Mouse (Mus musculus) forebrain, embryonic 11.5 days (tissue): ENCODE measurements around the gene Tnfrsf26. TPM values are rescaled to one million over a fixed set of nuclear protein-coding genes. Genes with fewer than 3 reads are reported as not detected.

Experiments used
- ATAC-seq: fragments of 200-750 bp; cut with Nextera tagmentation; replicated peaks from 2 replicates; pipeline ENCODE4 v1.8.0; 2017; ENCODE audit warnings: moderate TSS enrichment; ENCODE audit not compliant: low FRiP score
- DNase-seq: peaks from one replicate; pipeline ENCODE4 v3.0.0-alpha.2; 2017; ENCODE audit warnings: low spot score
- H3K27ac ChIP-seq: fragments of 300-500 bp; sonication (generic); 2 replicates; pipeline ENCODE4 v1.5.1; 2014; ENCODE audit warnings: low read depth, low read length
- H3K27me3 ChIP-seq: fragments of 300-500 bp; sonication (generic); 2 replicates; pipeline ENCODE4 v1.6.1; 2014; ENCODE audit warnings: mild to moderate bottlenecking, low read length, mixed read lengths; ENCODE audit not compliant: control insufficient read depth, insufficient read depth
- H3K36me3 ChIP-seq: fragments of 300-500 bp; sonication (generic); 2 replicates; pipeline ENCODE4 v1.6.1; 2014; ENCODE audit warnings: mild to moderate bottlenecking, low read length, moderate library complexity, mixed read lengths; ENCODE audit not compliant: control insufficient read depth, insufficient read depth
- H3K4me1 ChIP-seq: fragments of 300-500 bp; sonication (generic); replicated peaks from 2 replicates; pipeline ENCODE4 v1.6.1; 2014; ENCODE audit warnings: low read length, mixed read lengths; ENCODE audit not compliant: control insufficient read depth, insufficient read depth
- H3K4me2 ChIP-seq: fragments of 300-500 bp; sonication (generic); 2 replicates; pipeline ENCODE4 v1.6.1; 2014; ENCODE audit warnings: low read depth, mild to moderate bottlenecking, low read length, moderate library complexity, mixed read lengths; ENCODE audit not compliant: severe bottlenecking
- H3K4me3 ChIP-seq: fragments of 300-500 bp; sonication (generic); 2 replicates; pipeline ENCODE4 v1.5.1; 2014; ENCODE audit warnings: low read depth, low read length
- H3K9ac ChIP-seq: fragments of 300-500 bp; sonication (generic); 2 replicates; pipeline ENCODE4 v1.6.1; 2014; ENCODE audit warnings: low read length
- H3K9me3 ChIP-seq: fragments of 300-500 bp; sonication (generic); 2 replicates; pipeline ENCODE4 v1.6.1; 2016; ENCODE audit warnings: low read length, mixed read lengths; ENCODE audit not compliant: control insufficient read depth
- WGBS: fragments of 180-500 bp; shearing (Covaris S2); extraction: QIAGEN DNeasy Blood & Tissue Kit; methylation state at CpG from one replicate; pipeline ENCODE4 v1.1.7; 2014; 5-methylcytosine and 5-hydroxymethylcytosine counted together
- polyA plus RNA-seq: library from polyadenylated mRNA; unstranded; fragments of >200 nt; fragmentation: Nextera tagmentation; extraction: Ambion mirVana; gene quantifications from 2 replicates; pipeline ENCODE4 v1.2.1, GENCODE M21; 2014

Gene Tnfrsf26
- polyA plus RNA-seq, 1 experiment from 2014 or later, result 0.17 TPM

DNA sequence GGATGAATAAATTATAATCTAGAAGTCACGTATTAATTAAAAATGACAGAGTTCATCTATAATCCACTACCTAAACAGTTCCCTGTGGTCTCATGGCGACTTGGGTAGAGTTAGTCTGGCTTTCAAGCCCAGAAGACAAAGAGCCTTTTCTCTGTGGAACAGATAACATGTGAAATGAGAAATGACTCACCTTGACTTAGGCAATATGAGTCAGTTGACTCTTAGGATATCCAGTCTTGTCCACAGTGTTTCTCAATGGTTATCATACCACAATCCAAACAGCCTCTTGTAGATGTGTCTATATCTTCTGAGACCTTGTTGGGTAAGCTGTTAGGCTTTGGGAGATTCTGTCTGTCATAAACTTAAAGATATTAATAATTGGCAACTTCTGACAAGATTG is 3.0 kb upstream of the Tnfrsf26 start:
- Histone ChIP-seq H3K27ac (no peak overlapping the region), H3K9me3 (no peaks in the 10 kb centered on the region), H3K4me2 (no peak overlapping the region), H3K9ac (no peak overlapping the region), H3K27me3 (no peaks in the 10 kb centered on the region), H3K4me1 (no peaks in the 10 kb centered on the region), H3K36me3 (no peaks in the 10 kb centered on the region), H3K4me3 (no peak overlapping the region)
- ATAC-seq (no peak), DNase-seq (no peak)
- WGBS, result 73% methylated on average over 2 of the region's 2 CpGs

DNA sequence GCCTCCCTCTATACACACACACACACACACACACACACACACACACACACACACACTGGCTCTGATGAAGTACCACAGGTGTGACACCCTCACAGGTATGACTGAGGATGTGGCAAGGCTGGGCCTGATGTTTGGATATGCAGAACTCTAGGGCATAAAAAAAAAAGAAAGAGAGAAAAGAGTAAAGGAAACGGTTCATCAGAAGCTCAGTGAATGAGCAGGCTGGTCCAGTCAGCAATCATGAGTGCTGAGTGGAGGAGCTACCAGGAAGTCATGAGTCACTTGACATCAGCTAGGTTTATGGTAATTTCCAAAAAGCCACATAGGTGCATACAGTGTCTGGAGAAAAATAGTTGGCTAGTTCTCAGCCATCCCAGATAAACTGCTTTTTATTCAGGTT is 979 bp upstream of the Tnfrsf26 start:
- 77% methylated on average over 1 of the region's 1 CpGs for WGBS
- H3K27me3 ChIP-seq, result no peaks in the 10 kb centered on the region

DNA sequence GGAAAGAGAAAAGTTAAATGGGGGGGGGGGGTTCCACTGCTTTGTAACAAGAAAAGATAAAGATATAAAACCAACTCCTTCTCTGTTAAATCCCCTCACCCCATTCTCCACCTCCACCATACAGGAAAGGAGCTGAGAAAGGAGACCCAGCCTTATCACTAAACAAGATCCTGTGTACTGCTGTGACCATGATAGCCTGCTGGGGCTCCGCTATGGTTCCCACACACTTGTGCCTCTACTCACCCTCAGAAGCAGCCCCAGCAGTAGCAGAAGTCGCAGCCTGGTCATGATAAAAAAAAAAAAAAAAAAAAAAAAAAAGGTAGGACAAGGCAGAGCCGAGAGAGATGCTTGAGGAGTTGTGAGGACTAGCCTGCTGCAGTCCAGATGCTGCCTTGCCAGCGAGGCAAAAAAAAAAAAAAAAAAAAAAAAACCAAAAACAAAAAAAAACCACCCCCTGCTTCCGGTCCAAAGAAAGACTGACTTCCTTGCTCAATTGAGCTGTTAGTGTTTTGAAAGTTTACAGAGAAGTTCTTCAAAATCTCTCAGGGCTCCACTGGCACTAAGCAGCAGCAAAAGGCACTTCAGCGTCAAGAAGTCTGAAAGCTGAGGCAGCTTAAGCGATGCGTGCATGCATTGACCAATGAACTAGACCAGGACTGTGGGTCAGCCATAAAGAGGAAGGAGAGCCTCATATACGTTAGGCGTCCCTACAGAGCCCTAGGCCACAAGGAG is 801 bp downstream of the Tnfrsf26 start:
- ATAC-seq (no peak), DNase-seq (no peak)
- Histone ChIP-seq H3K27ac (no peak overlapping the region), H3K9me3 (no peaks in the 10 kb centered on the region), H3K9ac (no peak overlapping the region), H3K4me2 (no peak overlapping the region), H3K27me3 (no peaks in the 10 kb centered on the region), H3K4me1 (no peaks in the 10 kb centered on the region), H3K4me3 (no peak overlapping the region), H3K36me3 (no peaks in the 10 kb centered on the region)
- 66% methylated on average over 10 of the region's 10 CpGs for WGBS

More for the DNA sequence above, 979 bp upstream of the Tnfrsf26 start:
- DNase-seq (no peak), ATAC-seq (no peak)
- Histone ChIP-seq H3K4me3 (no peak overlapping the region), H3K27ac (no peak overlapping the region), H3K4me2 (no peak overlapping the region), H3K4me1 (no peaks in the 10 kb centered on the region), H3K9ac (no peak overlapping the region), H3K9me3 (no peaks in the 10 kb centered on the region), H3K36me3 (no peaks in the 10 kb centered on the region)

DNA sequence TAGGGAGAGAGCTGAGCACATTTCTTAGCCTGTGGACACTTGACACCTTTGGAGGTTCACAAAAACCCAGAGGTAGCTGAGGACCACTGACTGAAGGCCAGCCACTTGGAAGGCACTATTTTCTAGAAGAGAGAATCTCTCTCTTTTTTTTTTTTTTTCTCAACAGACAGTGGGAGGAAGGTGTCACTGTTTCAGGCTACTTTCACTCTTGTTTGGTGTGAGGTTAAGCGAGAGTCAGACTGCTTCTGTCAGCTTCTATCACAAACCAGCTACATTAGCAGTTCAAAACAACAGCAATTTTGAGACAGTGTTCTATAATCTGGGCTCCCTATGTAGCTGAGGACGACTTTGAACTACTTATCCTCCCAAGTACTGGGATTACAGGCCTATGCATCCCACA is 2.3 kb downstream of the Tnfrsf26 start:
- 64% methylated on average over 2 of the region's 2 CpGs for WGBS

DNA sequence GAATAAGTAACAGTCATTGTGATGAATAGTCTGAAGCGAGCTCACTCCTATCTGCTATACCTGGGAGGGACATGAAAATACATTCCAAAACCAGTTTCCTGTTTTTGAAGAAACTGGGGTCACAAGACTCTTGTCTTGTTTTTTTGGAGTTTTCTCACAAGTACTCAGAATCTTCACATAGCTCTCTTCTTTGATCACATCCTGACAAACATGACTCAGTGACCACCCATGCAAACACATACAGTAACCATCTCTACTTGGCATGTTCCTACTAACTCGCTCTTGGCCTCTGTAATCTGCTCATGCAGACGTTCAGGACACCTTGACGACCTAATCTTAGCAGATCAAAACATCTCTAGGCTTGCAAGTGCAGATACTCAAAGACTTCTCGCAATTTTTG is 3.4 kb downstream of the Tnfrsf26 start:
- H3K4me3 ChIP-seq, result no peak overlapping the region
- H3K36me3 ChIP-seq, result no peaks in the 10 kb centered on the region
- H3K27me3 ChIP-seq, result no peaks in the 10 kb centered on the region
- no peaks in the 10 kb centered on the region for H3K4me1 ChIP-seq
- DNase-seq (no peak), ATAC-seq (no peak)
- no peak overlapping the region for H3K9ac ChIP-seq
- H3K4me2 ChIP-seq, result no peak overlapping the region
- H3K9me3 ChIP-seq, result no peaks in the 10 kb centered on the region
- 78% methylated on average over 5 of the region's 5 CpGs for WGBS
- H3K27ac ChIP-seq, result no peak overlapping the region

More for the DNA sequence above, 2.3 kb downstream of the Tnfrsf26 start:
- H3K9me3 ChIP-seq, result no peaks in the 10 kb centered on the region
- H3K27ac ChIP-seq, result no peak overlapping the region
- no peak for ATAC-seq
- H3K36me3 ChIP-seq, result no peaks in the 10 kb centered on the region
- H3K4me3 ChIP-seq, result no peak overlapping the region
- H3K27me3 ChIP-seq, result no peaks in the 10 kb centered on the region
- no peak overlapping the region for H3K4me2 ChIP-seq
- no peak for DNase-seq
- H3K4me1 ChIP-seq, result no peaks in the 10 kb centered on the region
- no peak overlapping the region for H3K9ac ChIP-seq

DNA sequence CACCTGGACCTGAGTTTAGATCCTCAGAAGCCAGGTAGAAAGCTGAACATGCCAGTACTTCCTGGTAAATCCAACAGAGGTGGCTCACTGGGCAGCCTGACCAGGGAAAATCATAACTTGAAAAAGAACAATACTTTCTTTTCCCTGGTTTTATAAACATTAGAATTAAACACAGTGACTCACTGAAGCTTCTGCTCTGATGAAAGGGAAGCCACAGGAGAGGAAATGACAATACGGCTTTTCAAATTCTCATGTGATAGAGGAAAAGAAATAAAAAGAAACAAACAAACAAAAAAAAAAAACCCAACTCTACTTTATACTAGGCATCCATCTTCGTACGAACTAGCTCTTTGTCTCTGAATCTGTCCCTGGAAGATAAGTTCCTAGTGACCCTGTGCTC is 4.0 kb downstream of the Tnfrsf26 start:
- Histone ChIP-seq H3K4me2 (no peak overlapping the region), H3K9ac (no peak overlapping the region), H3K27me3 (no peaks in the 10 kb centered on the region), H3K4me3 (no peak overlapping the region), H3K9me3 (no peaks in the 10 kb centered on the region), H3K27ac (no peak overlapping the region), H3K4me1 (no peaks in the 10 kb centered on the region), H3K36me3 (no peaks in the 10 kb centered on the region)
- ATAC-seq (no peak), DNase-seq (no peak)
- 88% methylated on average over 3 of the region's 3 CpGs for WGBS

DNA sequence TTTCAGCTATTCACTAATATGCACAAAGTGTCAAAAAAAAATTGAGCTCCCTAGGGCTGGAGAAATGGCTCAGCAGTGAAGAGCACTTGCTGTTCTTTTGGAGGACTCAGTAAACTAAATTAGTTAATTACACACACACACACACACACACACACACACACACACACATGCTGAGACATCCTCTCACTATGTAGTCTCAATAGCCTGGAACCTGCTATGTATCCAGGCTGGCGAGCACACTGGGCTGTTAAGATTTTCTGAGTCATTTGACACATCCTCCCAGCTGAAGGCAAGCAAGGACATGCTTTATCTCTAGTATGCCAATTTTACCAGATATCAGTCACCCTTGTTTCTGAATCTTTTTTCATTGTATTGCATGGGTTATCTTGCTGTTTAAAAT is 7.6 kb downstream of the Tnfrsf26 start:
- no peak overlapping the region for H3K4me3 ChIP-seq
- no peaks in the 10 kb centered on the region for H3K27me3 ChIP-seq
- H3K9ac ChIP-seq, result no peak overlapping the region
- DNase-seq, result no peak
- H3K4me1 ChIP-seq, result no peaks in the 10 kb centered on the region
- no peak overlapping the region for H3K4me2 ChIP-seq
- no peaks in the 10 kb centered on the region for H3K36me3 ChIP-seq
- H3K27ac ChIP-seq, result no peak overlapping the region
- ATAC-seq, result no peak
- WGBS, result 68% methylated on average over 1 of the region's 1 CpGs
- H3K9me3 ChIP-seq, result no peaks in the 10 kb centered on the region

DNA sequence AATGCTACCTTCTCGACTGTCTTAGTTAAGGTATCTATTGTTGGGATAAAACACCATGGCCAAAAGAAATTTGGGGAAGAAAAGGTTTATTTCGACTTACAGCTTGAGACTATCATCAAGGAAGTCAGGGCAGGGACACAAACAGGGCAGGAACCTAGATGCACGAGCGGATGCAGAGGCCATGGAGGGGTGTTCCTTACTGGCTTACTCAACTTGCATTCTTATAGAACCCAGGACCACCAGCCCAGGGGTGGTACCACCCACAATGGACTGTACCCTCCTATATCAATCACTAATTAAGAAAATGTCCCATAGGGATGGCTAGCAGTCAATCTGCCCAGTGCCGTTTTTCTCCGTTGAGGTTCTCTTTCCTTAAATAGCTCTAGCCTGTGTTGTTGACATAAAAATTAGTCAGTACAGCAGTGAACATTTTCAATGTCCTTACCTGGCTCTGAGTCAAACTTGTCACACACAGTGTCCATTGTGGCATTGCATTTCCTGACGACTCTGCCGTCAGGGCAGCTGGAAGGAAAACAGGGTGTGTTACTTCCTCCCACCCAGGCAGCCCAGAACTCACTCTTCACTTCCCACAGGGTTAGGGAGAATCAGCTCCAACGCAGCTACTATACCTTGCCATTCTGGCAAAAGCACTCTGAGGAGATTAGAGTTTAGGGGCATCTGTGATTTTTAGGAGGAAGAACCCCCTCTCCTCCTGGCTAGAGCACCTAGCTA is 14.0 kb downstream of the Tnfrsf26 start:
- no peaks in the 10 kb centered on the region for H3K27me3 ChIP-seq
- H3K4me3 ChIP-seq, result no peak overlapping the region
- DNase-seq, result no peak
- H3K9ac ChIP-seq, result no peak overlapping the region
- no peaks in the 10 kb centered on the region for H3K36me3 ChIP-seq
- no peak overlapping the region for H3K27ac ChIP-seq
- H3K4me2 ChIP-seq, result no peak overlapping the region
- 76% methylated on average over 9 of the region's 9 CpGs for WGBS
- no peaks in the 10 kb centered on the region for H3K9me3 ChIP-seq
- ATAC-seq, result no peak
- H3K4me1 ChIP-seq, result no peaks in the 10 kb centered on the region

DNA sequence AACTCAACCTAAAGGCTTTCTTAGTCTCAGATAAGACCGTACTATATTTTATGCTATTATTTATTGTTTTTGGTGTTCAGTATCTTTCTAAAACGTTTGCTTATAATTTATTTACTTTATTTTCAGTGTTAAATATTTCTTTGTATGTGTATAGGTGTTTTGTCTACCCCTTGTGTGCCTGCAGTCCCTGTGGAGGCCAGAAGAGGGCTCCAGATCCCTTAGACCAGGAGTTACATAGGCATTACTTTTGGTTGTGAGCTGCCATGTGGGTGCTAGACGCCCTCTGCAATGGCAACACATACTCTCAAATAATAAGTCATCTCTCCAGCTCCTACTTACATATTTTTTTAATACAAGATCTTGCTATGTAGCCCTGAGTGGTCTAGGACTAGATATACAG is 16.3 kb downstream of the Tnfrsf26 start:
- Histone ChIP-seq H3K27ac (no peak overlapping the region), H3K4me3 (no peak overlapping the region), H3K9ac (no peak overlapping the region), H3K9me3 (no peaks in the 10 kb centered on the region), H3K36me3 (no peaks in the 10 kb centered on the region), H3K27me3 (no peaks in the 10 kb centered on the region), H3K4me2 (no peak overlapping the region), H3K4me1 (no peaks in the 10 kb centered on the region)
- DNase-seq (no peak), ATAC-seq (no peak)
- 59% methylated on average over 3 of the region's 3 CpGs for WGBS
